In genomic region chr11:117484198-117484597, GRCm38 (mm10) we compare ENCODE assay signal across 8 mouse cellular contexts. TPM values are rescaled to one million over a fixed set of nuclear protein-coding genes. Genes with fewer than 3 reads are reported as not detected.
DNase-seq lines count a peak whose midpoint lies in the region; ATAC-seq and TF ChIP-seq lines count a peak whose summit lies in the region.

Gene Gm11733, plus strand, starts transcription at chr11:117484368.

- DNase-seq in heart, postnatal 36 days: no peak
- DNase-seq in brain, embryonic 14.5 days (ENCODE audit: low read depth): peak; percentile 87
- peak; percentile 49 to 79 for DNase-seq in left cerebral cortex, adult 8-10 months (ENCODE audit: low spot score in 2 of 2)
- DNase-seq in spleen, adult 12 weeks (ENCODE audit: low spot score): no peak
- DNase-seq in gastrocnemius, postnatal 36 days: no peak

- peak within 1 kb of the TSS; percentile 73 for H3K4me2 ChIP-seq in heart, embryonic 13.5 days
- H3K4me2 ChIP-seq in neural tube, embryonic 12.5 days (replicated peaks): peak within 1 kb of the TSS; percentile 54

- peaks cover 28% of the 10 kb centered on the region for H3K4me1 ChIP-seq in heart, embryonic 13.5 days
- H3K4me1 ChIP-seq in neural tube, embryonic 12.5 days: peaks cover 54% of the 10 kb centered on the region

- peaks cover 6% of the 10 kb centered on the region; the same call in 1 of the 2 replicates for H3K27me3 ChIP-seq in heart, embryonic 13.5 days (replicated peaks)
- H3K27me3 ChIP-seq in neural tube, embryonic 12.5 days (replicated peaks): 0 out of 2 replicates have a peak, but pooled peaks cover 3% of the 10 kb centered on the region

- H3K4me3 ChIP-seq in heart, embryonic 13.5 days: peak within 1 kb of the TSS; percentile 44
- no peak within 1 kb of the TSS for H3K4me3 ChIP-seq in neural tube, embryonic 12.5 days

- TF ChIP-seq POLR2A in brain, embryonic 14.5 days (IDR thresholded peaks at IDR 0.05; ENCODE audit: borderline replicate concordance, extremely low read depth, insufficient read depth, insufficient read length, poor library complexity, severe bottlenecking): peak; percentile 18; the same call in 1 of the 2 replicates

- H3K27ac ChIP-seq in heart, embryonic 13.5 days (replicated peaks): 0 out of 2 replicates have a peak within 1 kb of the TSS, but pooled peaks have one; percentile 42
- peak within 1 kb of the TSS; percentile 23 for H3K27ac ChIP-seq in neural tube, embryonic 12.5 days

- H3K9me3 ChIP-seq in heart, embryonic 13.5 days: peaks cover 7% of the 10 kb centered on the region; the same call in 1 of the 2 replicates
- peaks cover 8% of the 10 kb centered on the region; the same call in 1 of the 2 replicates for H3K9me3 ChIP-seq in neural tube, embryonic 12.5 days

- ATAC-seq in heart, embryonic 13.5 days (ENCODE audit: extremely low read depth, insufficient number of reproducible peaks, low FRiP score, low TSS enrichment): no peak
- peak; percentile 72 for ATAC-seq in frontal cortex, adult (ENCODE audit: low TSS enrichment)
- ATAC-seq in neural tube, embryonic 12.5 days (ENCODE audit: low FRiP score, low read depth): no peak

- 38% methylated on average over 12 of the region's 12 CpGs for WGBS in heart, embryonic 13.5 days
- WGBS in neural tube, embryonic 12.5 days: 25% methylated on average over 12 of the region's 12 CpGs

- intact Hi-C loops in heart, postnatal 36 days (cut with DNase I): loop anchor here (5.0 kb wide), 3 partner anchors 113 to 343 kb away; partner anchors contain the start of genes Afmid, Tk1 and Tnrc6c
- intact Hi-C loops in gastrocnemius, postnatal 36 days (cut with DNase I): loop anchor here (5.0 kb wide), 1 partner anchor 168 kb away; the partner anchor contains the start of gene Tnrc6c

- H3K36me3 ChIP-seq in heart, embryonic 13.5 days: no peaks in the 10 kb centered on the region
- no peaks in the 10 kb centered on the region for H3K36me3 ChIP-seq in neural tube, embryonic 12.5 days

- no peak for TF ChIP-seq CTCF in brain, embryonic 14.5 days (IDR thresholded peaks at IDR 0.05; ENCODE audit: borderline replicate concordance, extremely low read depth, insufficient read depth, insufficient read length)

- peak within 1 kb of the TSS; percentile 72 for H3K9ac ChIP-seq in heart, embryonic 13.5 days
- peak within 1 kb of the TSS; percentile 26; the same call in 1 of the 2 replicates for H3K9ac ChIP-seq in neural tube, embryonic 12.5 days

RNA-seq across cellular contexts. Expression of gene Gm11733, which starts in this region (rescaled TPM):
- polyA plus RNA-seq in heart, embryonic 13.5 days (2015; fragmentation: Nextera tagmentation; extraction: Ambion mirVana): not detected in 2 replicates
- total RNA-seq in heart, postnatal 36 days (2021): not detected
- 0.09 and 0.12 TPM in 2 replicates for polyA plus RNA-seq in brain, embryonic 14.5 days (2012; rRNA removed)
- under 1 TPM in 3 of 4 experiments, not detected in 1; 0.14 to 0.26 (median 0.16) TPM for total RNA-seq in left cerebral cortex, adult 8-10 months (2022)
- polyA plus RNA-seq in neural tube, embryonic 12.5 days (2016; fragmentation: Nextera tagmentation; extraction: Ambion mirVana): 0.08 TPM in 1 of 2 replicates, not detected in the other
- total RNA-seq in gastrocnemius, postnatal 36 days (2021): not detected

Comparison
In these comparisons a context has a peak if more than half of its experiments do, and no peak if none do; other contexts are left out.
1. Peak in DNase-seq in brain, embryonic 14.5 days; RNA of the gene not detected or under 1 TPM.
2. Peak in DNase-seq in left cerebral cortex, adult 8-10 months; RNA of the gene not detected or under 1 TPM.